Mouse (Mus musculus) adrenal gland, adult 2 months (tissue): Measurements from ENCODE around the gene Brpf3. TPM values are rescaled to one million over a fixed set of nuclear protein-coding genes. Genes with fewer than 3 reads are reported as not detected.
"Not testable (repeated sequence)": the region's sequence is repeated elsewhere in the genome, so short reads cannot be mapped to it uniquely, and the experiment has no call there.

Experiments used
- DNase-seq: peaks from one replicate; pipeline ENCODE4 v3.0.0; 2021
- polyA plus RNA-seq: library from polyadenylated mRNA; depleted of rRNA; stranded (reverse); fragments of >200 nt; gene quantifications from 2 replicates; pipeline ENCODE4 v1.2.3, GENCODE M21; 2012
- total RNA-seq, 2 experiments: library from RNA; stranded (reverse); gene quantifications; 2 replicates each; pipeline ENCODE4 v1.2.3; 2021

Brpf3 gene
- total and polyA plus RNA-seq, 3 experiments: 65.1 to 134 (median 70.1) TPM

- DNase-seq: peak; percentile 45
These were observed 1.4 kb upstream of the Brpf3 start for GRCm38 (mm10) chr17:28799291-28800160.

- no peak for DNase-seq
These were observed 614 bp upstream of the Brpf3 start for GRCm38 (mm10) chr17:28800281-28800670.

DNA sequence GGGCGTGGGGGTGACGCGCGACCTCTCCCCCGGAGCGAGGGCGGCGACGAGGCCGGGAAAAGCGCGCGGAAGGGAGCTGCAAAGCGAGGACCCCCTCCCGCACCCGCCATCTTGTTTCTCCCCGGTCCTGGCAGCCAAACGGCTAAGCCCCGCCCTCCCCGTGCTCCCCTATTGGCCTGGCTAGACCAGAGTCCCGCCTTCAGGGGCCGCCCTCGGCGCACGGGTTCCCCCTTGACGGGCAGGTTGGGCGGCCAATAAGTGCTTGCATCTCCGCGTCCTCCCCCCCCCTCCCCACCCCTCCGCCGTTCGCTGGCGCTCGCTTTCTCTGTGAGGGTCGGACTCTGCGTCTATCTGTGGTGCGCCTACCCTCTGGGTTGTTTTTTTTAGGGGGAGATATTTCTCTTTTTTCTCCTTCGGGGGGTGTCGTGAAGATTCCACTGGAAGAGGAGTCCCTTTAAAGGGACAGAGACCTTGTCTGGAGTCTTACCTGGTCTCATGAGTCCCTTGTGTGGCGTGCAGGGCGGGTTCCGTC, 650 bp downstream of the Brpf3 start:
- DNase-seq: peak; percentile 100

GRCm38 (mm10) chr17:28802006-28802481, 1.2 kb downstream of the Brpf3 start:
- no peak for DNase-seq

GRCm38 (mm10) chr17:28803316-28803715, 2.4 kb downstream of the Brpf3 start:
- DNase-seq: no peak

DNA sequence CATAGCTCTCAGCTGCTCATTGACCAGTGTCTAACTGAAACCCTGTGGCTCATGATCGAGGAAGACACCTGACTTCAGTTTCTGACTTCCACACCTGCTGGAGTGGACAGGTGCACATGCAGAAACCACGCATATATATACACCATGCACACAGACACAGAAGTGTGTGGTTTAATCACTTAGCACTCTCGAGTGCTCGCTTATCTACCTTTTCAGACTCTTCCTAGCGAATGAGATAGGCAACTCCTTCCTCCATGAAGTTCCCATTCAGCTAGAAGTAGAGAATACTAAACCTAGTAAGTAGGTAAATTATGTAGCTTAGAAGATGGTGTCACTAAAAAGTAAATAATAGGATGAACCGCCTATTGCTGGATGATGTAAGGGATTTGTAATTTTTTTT, 4.1 kb downstream of the Brpf3 start:
- DNase-seq: no peak

DNA sequence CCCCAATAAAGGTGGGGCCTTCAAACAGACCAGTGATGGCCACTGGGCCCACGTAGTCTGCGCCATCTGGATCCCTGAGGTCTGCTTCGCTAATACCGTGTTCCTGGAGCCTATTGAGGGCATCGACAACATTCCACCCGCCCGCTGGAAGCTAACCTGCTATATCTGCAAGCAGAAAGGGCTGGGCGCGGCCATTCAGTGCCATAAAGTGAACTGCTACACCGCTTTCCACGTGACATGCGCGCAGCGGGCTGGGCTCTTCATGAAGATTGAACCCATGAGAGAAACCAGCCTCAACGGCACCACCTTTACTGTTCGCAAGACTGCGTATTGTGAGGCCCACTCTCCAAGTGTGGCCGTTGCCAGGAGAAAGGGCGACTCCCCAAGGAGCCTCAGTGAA, 5.9 kb downstream of the Brpf3 start:
- no peak for DNase-seq

GRCm38 (mm10) chr17:28808714-28809113, 7.8 kb downstream of the Brpf3 start:
- peak; percentile 39 for DNase-seq

DNA sequence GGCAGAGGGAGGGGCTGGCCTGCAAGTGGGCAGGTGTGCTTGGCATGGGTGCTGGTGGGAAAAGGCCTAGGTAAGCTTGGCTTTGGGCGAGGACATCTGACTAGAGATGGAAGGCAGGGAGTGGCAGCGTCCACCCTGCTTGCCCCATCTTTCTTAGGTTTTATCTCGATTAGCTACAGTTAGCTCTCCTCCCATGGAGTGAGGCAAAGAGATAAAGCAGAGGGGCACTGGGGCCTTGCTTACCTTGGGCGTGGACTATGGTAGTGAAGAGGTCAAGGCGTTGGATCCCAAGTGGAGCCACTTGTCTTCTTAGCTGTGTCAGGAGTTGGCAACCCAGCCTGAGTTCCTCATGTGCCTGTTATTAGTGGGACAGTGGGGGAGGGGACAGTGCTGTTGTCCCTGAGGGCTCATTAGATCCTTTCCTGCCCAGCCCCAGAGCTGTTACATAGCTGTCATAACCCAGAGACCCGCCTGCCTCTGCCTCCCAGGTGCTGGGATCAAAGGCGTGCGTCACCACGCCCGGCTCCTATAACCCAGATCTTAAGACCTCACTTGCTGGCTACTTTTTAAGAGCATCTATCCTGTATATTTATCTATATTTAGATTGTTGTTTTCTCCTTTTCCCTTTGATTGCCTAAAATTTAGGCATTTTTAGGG, 8.4 kb downstream of the Brpf3 start:
- DNase-seq: no peak

GRCm38 (mm10) chr17:28812345-28812744, 11.5 kb downstream of the Brpf3 start:
- DNase-seq: no peak

GRCm38 (mm10) chr17:28814529-28815097, 13.7 kb downstream of the Brpf3 start:
- DNase-seq: no peak

GRCm38 (mm10) chr17:28815384-28816004, 14.6 kb downstream of the Brpf3 start:
- no peak for DNase-seq

DNA sequence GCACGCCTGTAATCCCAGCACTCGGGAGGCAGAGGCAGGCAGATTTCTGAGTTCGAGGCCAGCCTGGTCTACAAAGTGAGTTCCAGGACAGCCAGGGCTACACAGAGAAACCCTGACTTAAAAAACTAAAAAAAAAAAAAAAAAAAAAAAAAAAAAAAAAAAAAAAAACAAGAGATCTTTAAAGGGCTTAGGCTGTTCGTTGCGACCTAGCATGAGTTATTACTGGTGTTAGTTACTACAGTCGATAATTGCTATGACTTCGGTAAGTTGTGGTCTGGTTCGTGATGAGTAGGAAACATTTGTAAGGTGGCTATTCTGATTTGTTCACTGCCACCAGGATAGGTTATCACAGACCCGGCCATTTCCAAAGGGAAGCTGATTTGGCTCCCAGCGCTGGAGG, 15.4 kb downstream of the Brpf3 start:
- not testable (repeated sequence) for DNase-seq

GRCm38 (mm10) chr17:28816875-28817811, 16.3 kb downstream of the Brpf3 start:
- no peak for DNase-seq

DNA sequence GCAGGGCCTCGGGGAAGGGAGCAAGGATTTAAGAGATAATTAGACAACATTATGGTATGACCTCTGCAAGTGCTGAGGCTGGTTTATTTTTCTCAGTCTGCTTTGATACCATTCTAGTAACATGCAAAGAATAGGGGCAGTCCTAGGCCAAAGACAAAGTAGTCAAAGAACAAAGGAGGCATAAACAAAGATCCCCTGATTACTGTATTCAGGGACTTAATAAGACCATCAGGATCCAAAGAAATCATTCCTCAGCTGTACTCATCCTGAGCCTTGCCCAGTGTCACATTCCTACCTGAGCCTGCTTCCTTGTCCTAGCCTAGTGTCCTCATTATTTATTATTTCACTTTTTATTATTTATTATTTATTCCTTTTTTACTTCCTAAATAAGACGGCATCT, 19.3 kb downstream of the Brpf3 start:
- no peak for DNase-seq

- DNase-seq: no peak
These were observed 22.3 kb downstream of the Brpf3 start for GRCm38 (mm10) chr17:28823004-28823745.

DNA sequence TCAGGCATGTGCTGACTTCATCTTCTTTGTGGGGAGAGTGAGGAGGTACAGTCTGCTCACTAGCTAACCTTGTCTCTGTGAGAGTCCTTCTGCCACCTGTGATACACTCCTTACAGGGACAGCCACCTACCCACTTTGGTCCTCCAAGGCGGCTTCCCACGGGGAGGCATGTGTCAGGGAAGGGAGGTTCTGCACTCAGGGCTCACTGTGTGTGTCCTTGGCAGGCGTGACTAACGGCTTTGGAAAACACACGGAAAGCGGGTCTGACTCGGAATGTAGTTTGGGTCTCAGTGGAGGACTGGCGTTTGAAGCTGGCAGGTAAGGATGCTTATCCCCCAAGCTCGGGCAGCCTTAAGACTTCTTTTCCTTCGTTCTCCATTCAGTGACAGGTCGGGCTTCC, 22.9 kb downstream of the Brpf3 start:
- peak; percentile 67 for DNase-seq

DNA sequence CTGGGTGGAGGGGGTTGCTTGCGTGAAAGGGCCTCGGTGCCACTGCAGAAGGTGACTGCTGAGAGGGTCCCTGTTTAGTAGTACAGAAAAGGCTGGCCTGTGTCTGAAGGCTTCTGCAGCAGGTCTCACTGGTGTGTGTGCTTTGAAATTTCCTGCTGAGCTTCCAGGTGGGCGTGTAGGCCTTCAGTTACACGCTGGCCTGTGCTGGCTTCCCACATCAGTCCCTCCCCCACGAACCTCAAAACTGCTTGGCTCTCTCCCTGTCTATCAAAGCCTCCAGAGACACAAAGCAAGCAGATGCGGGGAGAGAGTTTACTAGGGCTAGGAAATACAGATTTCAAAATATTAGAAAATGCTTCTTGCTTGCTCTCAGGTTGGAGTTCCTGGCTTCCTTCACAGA, 24.0 kb downstream of the Brpf3 start:
- no peak for DNase-seq

- DNase-seq: no peak
These were observed 24.6 kb downstream of the Brpf3 start for GRCm38 (mm10) chr17:28825359-28826041.
